Mouse (Mus musculus) embryonic facial prominence, embryonic 10.5 days (tissue): Measurements from ENCODE around the gene Pde4dip. TPM values are rescaled to one million over a fixed set of nuclear protein-coding genes. Genes with fewer than 3 reads are reported as not detected.

Experiments
- DNase-seq: peaks from one replicate; pipeline ENCODE4 v3.0.0-alpha.2; 2017; ENCODE audit warnings: low spot score
- H3K27ac ChIP-seq: fragments of 300-500 bp; sonication (generic); replicated peaks from 2 replicates; pipeline ENCODE4 v1.5.1; 2016; ENCODE audit warnings: mild to moderate bottlenecking
- H3K27me3 ChIP-seq: fragments of 300-500 bp; sonication (generic); replicated peaks from 2 replicates; pipeline ENCODE4 v1.6.1; 2016; ENCODE audit warnings: low read depth, mild to moderate bottlenecking; ENCODE audit not compliant: poor library complexity, severe bottlenecking
- H3K36me3 ChIP-seq: fragments of 300-500 bp; sonication (generic); replicated peaks from 2 replicates; pipeline ENCODE4 v1.6.1; 2016; ENCODE audit warnings: mild to moderate bottlenecking, moderate library complexity
- H3K4me1 ChIP-seq: fragments of 300-500 bp; sonication (generic); 2 replicates; pipeline ENCODE4 v1.6.1; 2016
- H3K4me3 ChIP-seq: fragments of 300-500 bp; sonication (generic); 2 replicates; pipeline ENCODE4 v1.5.1; 2016; ENCODE audit warnings: mild to moderate bottlenecking, moderate library complexity
- H3K9me3 ChIP-seq: fragments of 300-500 bp; sonication (generic); 2 replicates; pipeline ENCODE4 v1.6.1; 2016; ENCODE audit warnings: mild to moderate bottlenecking
- WGBS: fragments of 180-500 bp; shearing (Covaris S2); methylation state at CpG from one replicate; pipeline ENCODE4 v1.1.7; 2016; 5-methylcytosine and 5-hydroxymethylcytosine counted together
- polyA plus RNA-seq: library from polyadenylated mRNA; unstranded; fragments of >200 nt; fragmentation: Nextera tagmentation; extraction: Ambion mirVana; gene quantifications from 2 replicates; pipeline ENCODE4 v1.2.1, GENCODE M21; 2016

The Pde4dip gene
- polyA plus RNA-seq, 1 experiment from 2014 or later, result 28.2 TPM

DNA sequence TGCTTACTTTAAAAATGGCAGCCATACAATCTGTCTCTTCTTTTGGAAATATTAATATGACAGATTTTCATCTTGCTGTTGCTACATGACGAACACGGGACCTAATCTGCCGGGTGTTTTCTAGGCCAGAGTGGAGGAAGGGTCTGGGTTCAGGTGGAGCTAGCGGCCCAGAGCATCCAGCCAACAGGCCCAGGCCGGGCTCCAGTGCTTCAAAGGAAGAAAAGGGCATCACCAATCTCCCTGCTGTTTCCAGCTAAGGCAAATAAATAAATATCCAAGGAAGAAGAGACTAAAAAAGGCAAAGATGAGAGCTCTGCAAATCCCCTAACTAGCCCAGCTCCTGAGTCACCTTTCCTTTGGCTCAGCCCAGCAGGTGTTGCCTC lies 731 bp downstream of the Pde4dip start:
- Histone ChIP-seq H3K36me3 (no peaks in the 10 kb centered on the region), H3K9me3 (no peaks in the 10 kb centered on the region), H3K27ac (no peak overlapping the region), H3K4me1 (peaks cover 11% of the 10 kb centered on the region), H3K27me3 (peaks cover 48% of the 10 kb centered on the region), H3K4me3 (peak overlapping the region; percentile 67)
- WGBS, result 64% methylated on average over 5 of the region's 5 CpGs
- no peak for DNase-seq

DNA sequence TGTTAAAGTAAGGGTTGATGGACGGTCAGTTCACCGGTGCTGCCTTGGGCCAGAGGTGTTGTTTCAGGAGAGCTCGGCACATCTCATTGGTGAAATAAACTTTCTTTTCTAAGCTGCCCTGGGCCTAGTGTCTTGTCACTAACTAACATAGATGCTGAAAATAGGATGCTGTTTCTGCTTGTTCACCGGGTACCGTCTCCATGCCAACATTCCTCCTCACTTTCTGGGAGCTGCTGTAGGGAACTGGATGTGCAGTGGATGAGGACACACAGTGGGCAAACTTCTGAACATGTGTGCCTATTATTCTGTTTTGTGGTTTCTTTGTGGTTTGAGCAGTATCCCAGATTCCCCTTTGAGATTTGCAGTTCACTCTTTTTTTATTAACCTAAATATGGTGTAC lies 6.9 kb downstream of the Pde4dip start:
- H3K36me3 ChIP-seq, result no peaks in the 10 kb centered on the region
- WGBS, result 95% methylated on average over 5 of the region's 5 CpGs
- no peak overlapping the region for H3K4me3 ChIP-seq

DNA sequence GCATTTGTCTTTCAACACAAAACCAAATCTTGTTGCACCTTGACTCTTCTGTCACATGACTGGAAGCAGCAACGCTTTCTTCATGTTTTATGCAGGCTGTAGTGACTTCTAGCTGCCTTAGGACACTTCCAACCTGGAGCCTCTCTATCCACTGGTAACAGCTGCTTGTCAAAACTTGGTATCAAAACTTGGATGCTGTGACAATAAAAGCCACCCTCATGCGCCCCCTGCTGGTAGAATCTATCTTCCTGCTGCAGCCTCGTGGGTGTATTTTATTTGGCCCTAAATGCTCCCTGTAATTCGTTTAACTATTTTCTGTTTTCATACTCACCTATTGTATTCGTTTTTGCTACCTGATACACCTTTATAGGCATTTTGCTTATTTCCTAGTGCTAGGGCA lies 9.3 kb downstream of the Pde4dip start:
- Histone ChIP-seq H3K36me3 (no peaks in the 10 kb centered on the region), H3K9me3 (no peaks in the 10 kb centered on the region), H3K27me3 (no peaks in the 10 kb centered on the region), H3K4me1 (peaks cover 12% of the 10 kb centered on the region; the same call in 1 of the 2 replicates), H3K27ac (no peak overlapping the region), H3K4me3 (no peak overlapping the region)
- peak; percentile 83 for DNase-seq
- 21% methylated on average over 5 of the region's 5 CpGs for WGBS

More for the DNA sequence above, 6.9 kb downstream of the Pde4dip start:
- H3K27ac ChIP-seq, result no peak overlapping the region
- no peak for DNase-seq
- H3K9me3 ChIP-seq, result no peaks in the 10 kb centered on the region
- H3K27me3 ChIP-seq, result peaks cover 3% of the 10 kb centered on the region; the same call in 1 of the 2 replicates
- peaks cover 1% of the 10 kb centered on the region; the same call in 1 of the 2 replicates for H3K4me1 ChIP-seq

DNA sequence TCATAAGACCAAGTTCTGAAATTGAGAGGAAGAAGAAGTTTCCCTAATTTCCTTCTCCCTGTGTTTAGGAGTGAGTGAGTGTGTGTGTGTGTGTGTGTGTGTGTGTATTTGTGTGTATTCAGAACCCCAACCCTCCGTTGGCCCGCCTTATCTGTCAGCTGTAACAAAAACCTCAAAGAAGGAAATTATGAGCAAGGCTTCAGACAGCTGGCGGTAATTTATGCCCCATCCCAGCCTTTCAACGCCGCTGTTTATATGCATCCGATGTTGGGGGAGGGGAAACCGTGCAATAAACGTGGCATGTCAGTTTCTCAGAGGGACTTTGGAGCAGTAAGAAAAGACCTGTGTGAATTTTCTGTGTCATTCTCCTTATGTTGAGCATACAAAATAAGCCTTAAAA lies 12.2 kb downstream of the Pde4dip start:
- 46% methylated on average over 8 of the region's 8 CpGs for WGBS
- no peak for DNase-seq
- Histone ChIP-seq H3K4me3 (no peak overlapping the region), H3K36me3 (no peaks in the 10 kb centered on the region), H3K9me3 (no peaks in the 10 kb centered on the region), H3K27ac (no peak overlapping the region), H3K27me3 (no peaks in the 10 kb centered on the region), H3K4me1 (peaks cover 12% of the 10 kb centered on the region; the same call in 1 of the 2 replicates)

DNA sequence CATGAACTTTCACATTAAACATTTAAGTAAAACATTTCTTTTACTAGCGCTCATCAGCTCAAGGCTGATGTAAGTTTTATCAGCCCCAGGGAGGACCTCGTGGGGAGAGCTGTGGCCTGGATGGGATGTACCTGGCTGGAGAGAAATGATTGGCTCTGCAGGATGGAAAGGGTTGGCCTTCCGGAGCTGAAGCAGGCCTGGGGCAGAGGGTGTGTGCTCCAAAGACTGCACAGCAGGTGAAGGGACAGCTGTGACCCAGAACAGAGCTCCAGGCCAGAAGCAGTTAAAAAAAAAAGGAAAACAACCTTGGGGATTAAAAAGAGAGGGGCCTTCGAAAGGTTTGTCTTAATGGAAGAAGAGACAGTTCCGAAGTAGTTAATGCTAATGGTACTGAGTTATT lies 13.7 kb downstream of the Pde4dip start:
- Histone ChIP-seq H3K9me3 (no peaks in the 10 kb centered on the region), H3K27me3 (0 out of 2 replicates have a peak, but pooled peaks cover 6% of the 10 kb centered on the region), H3K4me1 (peaks cover 12% of the 10 kb centered on the region; the same call in 1 of the 2 replicates), H3K4me3 (no peak overlapping the region), H3K36me3 (no peaks in the 10 kb centered on the region), H3K27ac (no peak overlapping the region)
- 19% methylated on average over 5 of the region's 5 CpGs for WGBS
- DNase-seq, result no peak

DNA sequence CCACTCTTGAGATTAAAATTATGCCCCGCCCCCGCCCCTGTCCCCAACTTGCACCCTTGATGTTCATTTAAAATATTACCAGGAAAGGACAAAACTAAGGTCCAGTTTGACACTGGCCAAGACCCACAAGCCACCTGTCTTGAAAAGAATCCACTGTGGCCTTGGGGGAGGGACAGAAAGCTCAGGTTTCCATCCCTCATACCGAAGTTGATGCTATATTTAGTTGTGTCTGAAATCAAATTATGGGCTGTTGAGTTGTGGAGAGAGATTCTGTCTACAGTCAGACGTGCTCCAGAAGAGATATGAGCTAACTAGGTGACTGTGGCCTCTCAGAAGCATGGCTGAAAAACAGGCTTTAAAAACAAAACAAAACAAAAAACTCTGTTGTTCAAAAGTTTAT lies 18.8 kb downstream of the Pde4dip start:
- Histone ChIP-seq H3K27me3 (peaks cover 55% of the 10 kb centered on the region), H3K27ac (no peak overlapping the region), H3K36me3 (no peaks in the 10 kb centered on the region), H3K9me3 (no peaks in the 10 kb centered on the region), H3K4me3 (no peak overlapping the region), H3K4me1 (peaks cover 17% of the 10 kb centered on the region)
- 71% methylated on average over 4 of the region's 4 CpGs for WGBS
- DNase-seq, result no peak

DNA sequence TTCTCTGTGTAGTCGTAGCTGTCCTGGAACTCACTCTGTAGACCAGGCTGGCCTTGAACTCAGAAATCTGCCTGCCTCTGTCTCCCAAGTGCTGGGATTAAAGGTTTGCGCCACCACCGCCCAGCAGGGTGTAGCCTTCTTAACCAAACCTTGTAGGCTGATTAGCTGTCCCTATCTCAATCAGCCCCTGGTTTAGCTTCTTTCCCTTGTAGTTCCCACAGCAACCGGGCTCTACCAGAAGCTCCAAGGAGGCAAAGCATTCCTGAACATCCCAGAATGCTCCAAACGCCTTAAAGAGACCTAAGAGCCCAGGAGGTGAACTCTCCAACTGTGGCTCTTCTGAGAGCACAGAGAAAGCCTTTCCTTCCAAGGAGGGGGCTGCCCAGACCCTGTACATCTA lies 19.8 kb downstream of the Pde4dip start:
- 49% methylated on average over 5 of the region's 5 CpGs for WGBS
- no peaks in the 10 kb centered on the region for H3K9me3 ChIP-seq
- H3K27ac ChIP-seq, result no peak overlapping the region
- peaks cover 16% of the 10 kb centered on the region for H3K4me1 ChIP-seq
- H3K36me3 ChIP-seq, result no peaks in the 10 kb centered on the region
- no peak overlapping the region for H3K4me3 ChIP-seq
- peaks cover 55% of the 10 kb centered on the region for H3K27me3 ChIP-seq
- DNase-seq, result no peak

DNA sequence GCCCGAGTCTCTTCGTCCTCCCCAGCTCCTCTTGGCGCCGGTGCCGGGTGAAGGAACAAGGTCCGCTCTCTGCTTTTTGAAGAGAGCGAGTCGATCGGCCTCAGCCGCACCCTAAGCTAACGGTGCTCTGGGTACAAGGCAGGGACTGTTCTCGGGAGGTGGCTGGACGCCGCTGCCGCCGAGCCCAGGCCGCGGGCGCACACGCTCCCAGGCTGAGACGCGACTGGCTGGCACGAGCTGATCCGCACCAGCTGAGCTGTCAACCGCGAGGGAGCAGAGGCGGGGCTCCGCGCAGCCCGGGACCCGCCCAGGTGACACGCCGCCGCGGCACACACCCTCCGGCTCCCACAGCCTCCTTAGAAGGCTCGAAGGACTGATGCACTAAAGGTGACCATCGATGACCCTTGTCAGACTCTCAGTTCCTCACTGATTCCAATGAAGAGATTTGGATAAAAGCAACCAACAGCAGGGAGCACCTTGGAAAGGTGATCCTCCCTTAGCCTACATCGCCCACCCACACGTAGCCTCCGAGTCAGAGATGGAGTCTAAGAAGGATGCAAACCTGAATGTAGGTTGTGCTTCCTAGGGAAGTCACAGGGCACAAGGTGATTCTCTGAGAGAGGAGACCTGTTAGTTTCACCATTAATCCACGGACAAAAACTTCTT lies 20.4 kb downstream of the Pde4dip start:
- H3K9me3 ChIP-seq, result no peaks in the 10 kb centered on the region
- peak overlapping the region; percentile 64 for H3K4me3 ChIP-seq
- H3K27me3 ChIP-seq, result peaks cover 55% of the 10 kb centered on the region
- 3% methylated on average over 42 of the region's 42 CpGs for WGBS
- no peak overlapping the region for H3K27ac ChIP-seq
- peak; percentile 75 for DNase-seq
- H3K4me1 ChIP-seq, result peaks cover 16% of the 10 kb centered on the region
- no peaks in the 10 kb centered on the region for H3K36me3 ChIP-seq

DNA sequence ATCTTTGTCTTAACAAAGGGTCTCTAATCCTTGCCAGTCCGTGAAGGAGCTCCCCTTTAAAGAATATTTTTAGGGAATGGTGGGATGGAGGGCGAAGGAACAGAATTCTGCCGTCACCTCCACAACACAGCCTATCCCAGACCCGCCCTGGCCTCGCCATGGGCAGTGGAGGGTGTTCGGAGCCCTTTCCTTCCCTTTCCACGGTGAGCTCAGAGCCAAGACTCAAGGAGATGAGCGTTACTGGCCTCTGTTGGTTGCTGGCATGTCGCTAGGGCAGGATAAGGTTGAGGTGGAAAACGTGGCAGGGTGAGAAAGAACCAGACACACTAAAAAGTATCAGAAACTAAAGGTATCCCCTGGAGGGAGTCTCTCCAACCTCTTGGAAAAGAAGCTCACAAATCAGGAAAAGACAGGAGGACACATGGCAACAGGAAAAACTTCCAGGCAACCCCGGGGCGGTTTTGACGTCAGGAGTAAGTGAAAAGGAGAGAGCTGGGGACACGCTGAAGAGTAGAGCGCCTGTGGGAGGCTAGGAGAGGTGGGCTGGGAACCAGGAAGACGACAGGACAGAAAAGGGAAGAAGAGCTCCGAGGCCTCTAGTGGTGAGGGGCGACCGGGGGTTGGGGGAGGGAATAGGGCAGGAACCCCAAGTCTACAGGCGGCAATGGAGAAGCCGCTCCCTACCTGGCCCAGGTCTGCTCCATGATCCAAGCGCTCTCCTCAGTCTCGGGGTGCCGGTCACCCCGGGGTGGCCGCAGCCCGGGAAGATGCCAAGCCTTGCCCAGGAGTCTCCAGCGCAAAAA lies 21.1 kb downstream of the Pde4dip start:
- H3K9me3 ChIP-seq, result no peaks in the 10 kb centered on the region
- peak; percentile 32 for DNase-seq
- H3K4me1 ChIP-seq, result peaks cover 16% of the 10 kb centered on the region
- H3K36me3 ChIP-seq, result no peaks in the 10 kb centered on the region
- WGBS, result 2% methylated on average over 28 of the region's 28 CpGs
- H3K27ac ChIP-seq, result no peak overlapping the region
- peaks cover 55% of the 10 kb centered on the region for H3K27me3 ChIP-seq
- H3K4me3 ChIP-seq, result peak overlapping the region; percentile 64

DNA sequence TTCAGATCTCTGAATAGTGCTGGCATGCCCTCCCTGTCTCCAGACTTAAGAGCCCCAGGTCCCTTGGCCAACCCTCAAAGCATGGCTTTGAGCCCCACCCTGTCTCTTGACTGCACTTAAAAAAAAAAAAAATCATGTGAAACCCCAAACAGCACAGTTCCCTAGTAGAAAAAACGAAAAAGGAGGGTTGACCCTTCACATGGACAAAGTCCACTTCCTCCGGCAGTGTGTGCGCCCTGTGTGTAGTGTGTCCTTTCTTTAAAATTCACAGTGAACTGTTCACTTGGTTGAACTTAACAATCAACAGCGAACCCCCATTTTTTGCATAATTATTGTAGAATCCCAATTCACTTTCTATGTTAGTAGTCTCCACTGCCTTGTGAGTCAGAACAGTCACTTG lies 21.8 kb downstream of the Pde4dip start:
- Histone ChIP-seq H3K27me3 (peaks cover 55% of the 10 kb centered on the region), H3K27ac (no peak overlapping the region), H3K4me1 (peaks cover 16% of the 10 kb centered on the region), H3K9me3 (no peaks in the 10 kb centered on the region), H3K4me3 (peak overlapping the region; percentile 64), H3K36me3 (no peaks in the 10 kb centered on the region)
- 53% methylated on average over 4 of the region's 4 CpGs for WGBS
- no peak for DNase-seq

DNA sequence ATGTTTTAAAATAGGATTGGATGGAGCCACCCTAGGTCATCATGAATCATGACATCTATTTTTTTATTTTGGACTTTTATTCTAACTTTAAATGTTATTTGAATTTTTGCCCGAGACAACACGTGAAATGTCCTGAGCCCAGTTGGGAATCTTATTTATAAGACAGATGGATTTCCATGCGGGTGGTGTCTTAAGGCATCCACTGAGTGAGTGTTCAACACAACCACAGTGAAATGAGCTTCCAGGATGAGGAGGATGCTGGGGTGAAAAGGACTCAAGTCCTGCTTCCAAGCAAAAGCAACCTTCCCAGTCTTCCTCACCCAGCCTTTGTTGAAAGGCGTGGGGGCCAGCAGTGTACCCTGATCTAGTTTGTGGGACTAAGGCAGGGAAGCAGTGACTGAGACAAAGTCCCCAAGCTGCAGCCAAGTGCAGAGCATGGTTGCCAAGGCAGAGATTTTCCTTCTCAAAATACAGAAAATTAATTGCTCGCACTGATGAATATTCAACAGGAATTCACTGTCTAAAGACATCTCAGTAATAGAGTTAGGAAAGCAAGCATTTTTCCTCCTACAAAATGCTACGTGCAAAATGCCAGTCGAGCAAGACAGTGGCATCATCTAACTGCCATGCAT lies 27.6 kb downstream of the Pde4dip start:
- H3K27me3 ChIP-seq, result peaks cover 11% of the 10 kb centered on the region
- no peak overlapping the region for H3K4me3 ChIP-seq
- no peak for DNase-seq
- no peak overlapping the region for H3K27ac ChIP-seq
- WGBS, result 91% methylated on average over 7 of the region's 7 CpGs
- H3K36me3 ChIP-seq, result no peaks in the 10 kb centered on the region
- H3K9me3 ChIP-seq, result no peaks in the 10 kb centered on the region
- H3K4me1 ChIP-seq, result no peaks in the 10 kb centered on the region

DNA sequence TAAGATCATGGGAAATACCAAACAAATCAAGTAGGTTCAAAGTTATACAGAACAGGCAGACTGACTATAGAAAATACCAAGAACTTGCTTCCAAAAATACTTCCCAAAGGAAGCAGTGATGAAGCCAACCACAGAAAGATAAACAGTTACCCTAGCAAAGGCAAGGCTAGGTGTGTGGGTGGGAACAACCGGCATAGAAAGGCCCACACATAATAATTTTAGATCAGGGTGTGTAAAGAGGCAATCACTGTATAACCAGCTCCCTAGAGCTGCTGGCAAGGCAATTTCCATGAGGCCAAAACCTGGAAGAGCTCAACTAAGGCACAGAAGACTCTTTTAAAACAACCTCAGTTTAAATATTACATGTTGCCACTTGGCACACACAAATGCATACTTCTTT lies 29.1 kb downstream of the Pde4dip start:
- Histone ChIP-seq H3K36me3 (no peaks in the 10 kb centered on the region), H3K4me3 (no peak overlapping the region), H3K9me3 (no peaks in the 10 kb centered on the region), H3K27me3 (no peaks in the 10 kb centered on the region), H3K4me1 (no peaks in the 10 kb centered on the region), H3K27ac (no peak overlapping the region)
- 85% methylated on average over 1 of the region's 1 CpGs for WGBS
- no peak for DNase-seq
